In genomic region chr11:50358950-50359861, GRCm38 (mm10) we compare ENCODE assay signal across 9 mouse cellular contexts. TPM values are rescaled to one million over a fixed set of nuclear protein-coding genes. Genes with fewer than 3 reads are reported as not detected.
A peak's percentile ranks its signal among the peaks of the same experiment; 100 is the strongest.
DNase-seq lines count a peak whose midpoint lies in the region; ATAC-seq and TF ChIP-seq lines count a peak whose summit lies in the region.
"Had no signal": no experiment of that assay in that cellular context is flagged by ENCODE, and none has a peak within 500 bp of the region (broad histone marks: within the 10 kb centered on the region; RNA-seq: fewer than 3 reads in every experiment).

No protein-coding gene starts in this region.

- 2% methylated on average over 74 of the region's 74 CpGs for WGBS in intestine, embryonic 16.5 days
- 2% methylated on average over 74 of the region's 74 CpGs for WGBS in limb, embryonic 11.5 days
- 2% methylated on average over 74 of the region's 74 CpGs for WGBS in midbrain, embryonic 10.5 days
- WGBS in stomach, embryonic 16.5 days: 2% methylated on average over 74 of the region's 74 CpGs

- H3K4me1 ChIP-seq in intestine, embryonic 16.5 days (ENCODE audit: control insufficient read depth, insufficient read depth, low read length): 0 out of 2 replicates have a peak, but pooled peaks cover 4% of the 10 kb centered on the region
- H3K4me1 ChIP-seq in limb, embryonic 11.5 days (ENCODE audit: control insufficient read depth, insufficient read depth, low read length): no peaks in the 10 kb centered on the region
- peaks cover 11% of the 10 kb centered on the region for H3K4me1 ChIP-seq in midbrain, embryonic 10.5 days
- no peaks in the 10 kb centered on the region for H3K4me1 ChIP-seq in stomach, embryonic 16.5 days (ENCODE audit: control insufficient read depth, insufficient read depth, low read length)

- no peaks in the 10 kb centered on the region for H3K36me3 ChIP-seq in intestine, embryonic 16.5 days (ENCODE audit: control insufficient read depth, insufficient read depth, low read length)
- H3K36me3 ChIP-seq in limb, embryonic 11.5 days (ENCODE audit: control insufficient read depth, insufficient read depth, low read length): no peaks in the 10 kb centered on the region
- H3K36me3 ChIP-seq in midbrain, embryonic 10.5 days: no peaks in the 10 kb centered on the region
- H3K36me3 ChIP-seq in stomach, embryonic 16.5 days (ENCODE audit: control insufficient read depth, insufficient read depth, low read length): no peaks in the 10 kb centered on the region

- no peak for TF ChIP-seq CTCF in gastrocnemius, adult 2 months (IDR thresholded peaks at IDR 0.05)

- ATAC-seq in intestine, embryonic 16.5 days: peak; percentile 60
- ATAC-seq in limb, embryonic 11.5 days (ENCODE audit: insufficient number of reproducible peaks, low FRiP score, low TSS enrichment, low read depth): no peak
- peak; percentile 58; the same call in 1 of the 2 replicates for ATAC-seq in stomach, embryonic 16.5 days (ENCODE audit: insufficient read depth, low FRiP score)

- no peaks in the 10 kb centered on the region for H3K27me3 ChIP-seq in intestine, embryonic 16.5 days (replicated peaks; ENCODE audit: control insufficient read depth, insufficient read depth, low read length)
- peaks cover 5% of the 10 kb centered on the region; the same call in 1 of the 2 replicates for H3K27me3 ChIP-seq in limb, embryonic 11.5 days (ENCODE audit: control insufficient read depth, insufficient read depth, low read length)
- H3K27me3 ChIP-seq in midbrain, embryonic 10.5 days (ENCODE audit: low read depth, poor library complexity, severe bottlenecking): peaks cover 48% of the 10 kb centered on the region
- no peaks in the 10 kb centered on the region; the same call in 1 of the 2 replicates for H3K27me3 ChIP-seq in stomach, embryonic 16.5 days (ENCODE audit: control insufficient read depth, insufficient read depth, low read length)

- peak overlapping the region; percentile 68 for H3K9ac ChIP-seq in intestine, embryonic 16.5 days (ENCODE audit: low read depth, low read length)
- peak overlapping the region; percentile 64 for H3K9ac ChIP-seq in limb, embryonic 11.5 days (ENCODE audit: low read length)
- peak overlapping the region; percentile 76 for H3K9ac ChIP-seq in stomach, embryonic 16.5 days (ENCODE audit: low read length)

- peak overlapping the region; percentile 40 for H3K27ac ChIP-seq in gastrocnemius, adult 2 months
- peak overlapping the region; percentile 47; the same call in 1 of the 2 replicates for H3K27ac ChIP-seq in intestine, embryonic 16.5 days (ENCODE audit: low read length)
- H3K27ac ChIP-seq in limb, embryonic 11.5 days (replicated peaks; ENCODE audit: low read depth, low read length): no peak overlapping the region; the same call in 1 of the 2 replicates
- H3K27ac ChIP-seq in midbrain, embryonic 10.5 days (replicated peaks): peak overlapping the region; percentile 76
- no peak overlapping the region for H3K27ac ChIP-seq in stomach, embryonic 16.5 days (ENCODE audit: low read length)

- peak overlapping the region; percentile 81 for H3K4me3 ChIP-seq in gastrocnemius, adult 2 months
- H3K4me3 ChIP-seq in intestine, embryonic 16.5 days (ENCODE audit: low read length): peak overlapping the region; percentile 61
- H3K4me3 ChIP-seq in limb, embryonic 11.5 days (ENCODE audit: low read depth, low read length): peak overlapping the region; percentile 52
- H3K4me3 ChIP-seq in midbrain, embryonic 10.5 days: peak overlapping the region; percentile 68
- peak overlapping the region; percentile 64 for H3K4me3 ChIP-seq in stomach, embryonic 16.5 days (replicated peaks; ENCODE audit: low read length)

- no peaks in the 10 kb centered on the region for H3K9me3 ChIP-seq in intestine, embryonic 16.5 days (ENCODE audit: control insufficient read depth, low read length)
- no peaks in the 10 kb centered on the region for H3K9me3 ChIP-seq in limb, embryonic 11.5 days (ENCODE audit: control insufficient read depth, low read length)
- H3K9me3 ChIP-seq in midbrain, embryonic 10.5 days (replicated peaks): no peaks in the 10 kb centered on the region
- H3K9me3 ChIP-seq in stomach, embryonic 16.5 days (replicated peaks; ENCODE audit: control insufficient read depth, low read length): no peaks in the 10 kb centered on the region

- peak overlapping the region; percentile 96 for H3K4me2 ChIP-seq in intestine, embryonic 16.5 days (ENCODE audit: low read depth, low read length)
- peak overlapping the region; percentile 79 for H3K4me2 ChIP-seq in limb, embryonic 11.5 days (ENCODE audit: low read depth, severe bottlenecking)
- peak overlapping the region; percentile 96 for H3K4me2 ChIP-seq in stomach, embryonic 16.5 days (ENCODE audit: low read depth, low read length)

- intact Hi-C loops in gastrocnemius, adult 2 months (cut with DNase I): no loop called here

- peak; percentile 42 for DNase-seq in gastrocnemius, adult 2 months
- no peak for DNase-seq in gastrocnemius, adult 18-20 months (ENCODE audit: low spot score)
- peak; percentile 56 to 60 for DNase-seq in cerebellum, postnatal 36 days
- DNase-seq in gastrocnemius, postnatal 10 days: peak; percentile 36
- DNase-seq in limb, embryonic 11.5 days (ENCODE audit: low spot score): peak; percentile 84
- peak; percentile 67 for DNase-seq in midbrain, embryonic 10.5 days (ENCODE audit: low spot score)

RNA-seq across cellular contexts. Expression of gene Cby3, which starts 4.9 kb away (rescaled TPM):
- not detected for total RNA-seq in gastrocnemius, adult 2 months (2021)
- total RNA-seq in gastrocnemius, adult 18-20 months (2021): not detected
- total RNA-seq in gastrocnemius, postnatal 10 days (2021): not detected
- polyA plus RNA-seq in intestine, embryonic 16.5 days (2015; fragmentation: Nextera tagmentation; extraction: Ambion mirVana): 0.20 and 0.21 TPM in 2 replicates
- polyA plus RNA-seq in limb, embryonic 11.5 days (2014; fragmentation: Nextera tagmentation; extraction: Ambion mirVana): 0.28 TPM in 1 of 2 replicates, not detected in the other
- 0.20 and 0.35 TPM in 2 replicates for polyA plus RNA-seq in midbrain, embryonic 10.5 days (2016; fragmentation: Nextera tagmentation; extraction: Ambion mirVana)
- 0.19 and 0.46 TPM in 2 replicates for polyA plus RNA-seq in stomach, embryonic 16.5 days (2015; fragmentation: Nextera tagmentation; extraction: Ambion mirVana)
- polyA plus RNA-seq: C2C12 had no signal

RNA-seq across cellular contexts. Expression of gene Hnrnph1, which starts 17.6 kb away (rescaled TPM):
- total RNA-seq in gastrocnemius, adult 2 months (2021): 100 to 1,000 TPM; 109 to 114 TPM
- 10 to 100 TPM; 74.6 to 98.6 TPM for total RNA-seq in gastrocnemius, adult 18-20 months (2021)
- total RNA-seq in gastrocnemius, postnatal 10 days (2021): 100 to 1,000 TPM; 123 to 164 TPM
- 243 and 262 TPM in 2 replicates for polyA plus RNA-seq in intestine, embryonic 16.5 days (2015; fragmentation: Nextera tagmentation; extraction: Ambion mirVana)
- 809 and 820 TPM in 2 replicates for polyA plus RNA-seq in limb, embryonic 11.5 days (2014; fragmentation: Nextera tagmentation; extraction: Ambion mirVana)
- 612 and 627 TPM in 2 replicates for polyA plus RNA-seq in midbrain, embryonic 10.5 days (2016; fragmentation: Nextera tagmentation; extraction: Ambion mirVana)
- polyA plus RNA-seq in stomach, embryonic 16.5 days (2015; fragmentation: Nextera tagmentation; extraction: Ambion mirVana): 346 and 352 TPM in 2 replicates

RNA-seq across cellular contexts. Expression of gene Canx, which starts 33.7 kb away (rescaled TPM):
- total RNA-seq in gastrocnemius, adult 2 months (2021): 100 to 1,000 TPM in 1 of 2 experiments, 10 to 100 TPM in 1; 94.2 to 123 TPM
- total RNA-seq in gastrocnemius, adult 18-20 months (2021): 100 to 1,000 TPM in 1 of 2 experiments, 10 to 100 TPM in 1; 92.2 to 110 TPM
- 100 to 1,000 TPM; 146 to 173 TPM for total RNA-seq in gastrocnemius, postnatal 10 days (2021)
- 347 and 362 TPM in 2 replicates for polyA plus RNA-seq in intestine, embryonic 16.5 days (2015; fragmentation: Nextera tagmentation; extraction: Ambion mirVana)
- 242 and 250 TPM in 2 replicates for polyA plus RNA-seq in limb, embryonic 11.5 days (2014; fragmentation: Nextera tagmentation; extraction: Ambion mirVana)
- 324 and 343 TPM in 2 replicates for polyA plus RNA-seq in midbrain, embryonic 10.5 days (2016; fragmentation: Nextera tagmentation; extraction: Ambion mirVana)
- 341 and 342 TPM in 2 replicates for polyA plus RNA-seq in stomach, embryonic 16.5 days (2015; fragmentation: Nextera tagmentation; extraction: Ambion mirVana)

Comparison
In these comparisons a context has a peak if more than half of its experiments do, and no peak if none do; other contexts are left out.
1. H3K27ac ChIP-seq: peak in gastrocnemius, adult 2 months (single experiment), intestine, embryonic 16.5 days (single experiment) and midbrain, embryonic 10.5 days (single experiment); none in limb, embryonic 11.5 days (single experiment) and stomach, embryonic 16.5 days (single experiment).
2. Peak in every context shown above with its lines, with median percentiles within 50 percentile points of each other: H3K4me3 ChIP-seq, H3K4me2 ChIP-seq and H3K9ac ChIP-seq.